Mouse (Mus musculus) lung, embryonic 16.5 days (tissue): ENCODE results near the gene Rgl2. TPM values are rescaled to one million over a fixed set of nuclear protein-coding genes. Genes with fewer than 3 reads are reported as not detected.
"Not testable (repeated sequence)": the region's sequence is repeated elsewhere in the genome, so short reads cannot be mapped to it uniquely, and the experiment has no call there.

Source experiments
- ATAC-seq: fragments of 200-750 bp; cut with Nextera tagmentation; 2 replicates; pipeline ENCODE4 v1.8.0; 2017; ENCODE audit warnings: low read depth, mild to moderate bottlenecking, moderate library complexity
- H3K27ac ChIP-seq: fragments of 300-500 bp; sonication (generic); 2 replicates; pipeline ENCODE4 v1.5.1; 2014; ENCODE audit warnings: mild to moderate bottlenecking, control low read depth, low read length
- H3K27me3 ChIP-seq: fragments of 300-500 bp; sonication (generic); 2 replicates; pipeline ENCODE4 v1.6.1; 2014; ENCODE audit warnings: low read depth, low read length, mixed read lengths; ENCODE audit not compliant: control insufficient read depth, insufficient read depth
- H3K36me3 ChIP-seq: fragments of 300-500 bp; sonication (generic); 2 replicates; pipeline ENCODE4 v1.6.1; 2014; ENCODE audit warnings: low read length; ENCODE audit not compliant: control insufficient read depth, insufficient read depth
- H3K4me1 ChIP-seq: fragments of 300-500 bp; sonication (generic); replicated peaks from 2 replicates; pipeline ENCODE4 v1.6.1; 2014; ENCODE audit warnings: low read length, mixed read lengths; ENCODE audit not compliant: control insufficient read depth, insufficient read depth
- H3K4me2 ChIP-seq: fragments of 300-500 bp; sonication (generic); 2 replicates; pipeline ENCODE4 v1.6.1; 2014; ENCODE audit warnings: low read depth, low read length, control low read depth
- H3K4me3 ChIP-seq: fragments of 300-500 bp; sonication (generic); 2 replicates; pipeline ENCODE4 v1.5.1; 2014; ENCODE audit warnings: mild to moderate bottlenecking, low read length, control low read depth
- H3K9ac ChIP-seq: fragments of 300-500 bp; sonication (generic); 2 replicates; pipeline ENCODE4 v1.6.1; 2014; ENCODE audit warnings: low read length, control low read depth
- H3K9me3 ChIP-seq: fragments of 300-500 bp; sonication (generic); 2 replicates; pipeline ENCODE4 v1.6.1; 2016; ENCODE audit warnings: low read length; ENCODE audit not compliant: control insufficient read depth
- WGBS: fragments of 180-500 bp; shearing (Covaris S2); extraction: QIAGEN DNeasy Blood & Tissue Kit; methylation state at CpG from one replicate; pipeline ENCODE4 v1.1.7; 2014; 5-methylcytosine and 5-hydroxymethylcytosine counted together
- polyA plus RNA-seq: library from polyadenylated mRNA; unstranded; fragments of >200 nt; fragmentation: Nextera tagmentation; extraction: Ambion mirVana; gene quantifications from 2 replicates; pipeline ENCODE4 v1.2.1, GENCODE M21; 2015

Rgl2 gene
- polyA plus RNA-seq, 1 experiment from 2014 or later, result 49.5 TPM

DNA sequence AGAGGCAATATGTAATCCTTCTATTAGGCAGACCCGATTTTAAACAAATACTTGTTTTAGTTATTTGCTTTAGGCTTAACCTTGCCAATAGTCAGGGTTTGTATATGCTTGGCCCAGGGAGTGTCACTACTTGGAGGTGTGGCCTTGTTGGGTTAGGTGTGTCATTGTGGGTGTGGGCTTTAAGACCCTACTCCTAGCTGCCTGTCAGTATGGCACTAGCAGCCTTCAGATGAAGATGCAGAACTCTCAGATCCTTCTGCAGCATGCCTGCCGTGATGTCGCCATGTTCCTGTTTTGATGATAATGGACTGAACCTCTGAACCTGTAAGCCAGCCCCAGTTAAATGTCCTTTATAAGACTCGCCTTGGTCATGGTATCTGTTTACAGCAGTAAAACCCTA, 36.3 kb upstream of the Rgl2 start:
- not testable (repeated sequence) for ATAC-seq, H3K4me1 ChIP-seq, H3K27me3 ChIP-seq, H3K9me3 ChIP-seq, H3K4me2 ChIP-seq, H3K36me3 ChIP-seq, H3K27ac ChIP-seq, H3K4me3 ChIP-seq, H3K9ac ChIP-seq
- WGBS, result 62% methylated on average over 4 of the region's 4 CpGs

DNA sequence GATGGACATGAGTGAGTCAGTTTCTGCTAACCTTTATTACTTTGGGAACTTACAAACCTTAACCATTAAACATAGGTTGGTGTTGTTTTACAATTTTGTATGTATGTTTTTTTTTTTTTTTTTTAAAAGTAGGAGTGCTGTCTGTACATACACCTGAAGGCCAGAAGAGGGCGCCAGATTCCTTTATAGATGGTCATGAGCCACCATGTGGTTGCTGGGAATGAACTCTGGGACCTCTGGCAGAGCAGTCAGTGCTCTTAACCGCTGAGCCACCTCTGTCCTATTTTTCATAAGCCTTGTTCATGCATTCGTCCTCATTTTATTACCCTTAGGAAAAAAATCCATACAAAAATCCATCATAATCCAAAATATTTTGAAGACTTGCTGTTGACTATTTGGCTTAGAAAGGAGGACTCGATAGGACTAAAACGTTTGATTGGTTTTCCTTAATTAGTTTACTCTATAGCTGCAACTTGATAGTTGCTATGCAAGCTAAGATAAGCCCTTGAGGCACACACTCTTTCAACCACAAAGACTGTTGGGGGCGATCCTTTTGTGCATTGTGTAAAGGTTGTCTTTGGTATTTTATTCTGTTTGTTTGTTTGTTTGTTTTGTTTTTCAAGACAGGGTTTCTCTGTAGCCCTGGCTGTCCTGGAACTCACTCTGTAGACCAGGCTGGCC, 32.1 kb upstream of the Rgl2 start:
- no peak overlapping the region for H3K27ac ChIP-seq
- H3K9me3 ChIP-seq, result no peaks in the 10 kb centered on the region
- no peak overlapping the region for H3K4me3 ChIP-seq
- no peak for ATAC-seq
- H3K36me3 ChIP-seq, result no peaks in the 10 kb centered on the region
- 36% methylated on average over 6 of the region's 6 CpGs for WGBS
- H3K9ac ChIP-seq, result no peak overlapping the region
- H3K4me2 ChIP-seq, result no peak overlapping the region
- no peaks in the 10 kb centered on the region for H3K27me3 ChIP-seq
- H3K4me1 ChIP-seq, result no peaks in the 10 kb centered on the region

GRCm38 (mm10) chr17:33898193-33898592, 31.1 kb upstream of the Rgl2 start:
- not testable (repeated sequence) for H3K4me2 ChIP-seq, H3K9ac ChIP-seq, ATAC-seq, H3K27ac ChIP-seq, H3K9me3 ChIP-seq, H3K4me1 ChIP-seq, H3K36me3 ChIP-seq, H3K4me3 ChIP-seq, H3K27me3 ChIP-seq
- WGBS, result 72% methylated on average over 4 of the region's 4 CpGs

- 73% methylated on average over 4 of the region's 4 CpGs for WGBS
- ATAC-seq, result no peak
- Histone ChIP-seq H3K4me2 (no peak overlapping the region), H3K27ac (no peak overlapping the region), H3K9me3 (no peaks in the 10 kb centered on the region), H3K4me3 (no peak overlapping the region), H3K4me1 (no peaks in the 10 kb centered on the region), H3K9ac (no peak overlapping the region), H3K36me3 (no peaks in the 10 kb centered on the region), H3K27me3 (no peaks in the 10 kb centered on the region)
Observed at GRCm38 (mm10) chr17:33899642-33900041, 29.7 kb upstream of the Rgl2 start.

GRCm38 (mm10) chr17:33900281-33900988, 28.9 kb upstream of the Rgl2 start:
- Histone ChIP-seq H3K27me3 (no peaks in the 10 kb centered on the region), H3K4me2 (no peak overlapping the region), H3K36me3 (no peaks in the 10 kb centered on the region), H3K9me3 (no peaks in the 10 kb centered on the region), H3K9ac (no peak overlapping the region), H3K4me1 (no peaks in the 10 kb centered on the region), H3K4me3 (no peak overlapping the region), H3K27ac (no peak overlapping the region)
- WGBS, result 59% methylated on average over 7 of the region's 7 CpGs
- no peak for ATAC-seq

DNA sequence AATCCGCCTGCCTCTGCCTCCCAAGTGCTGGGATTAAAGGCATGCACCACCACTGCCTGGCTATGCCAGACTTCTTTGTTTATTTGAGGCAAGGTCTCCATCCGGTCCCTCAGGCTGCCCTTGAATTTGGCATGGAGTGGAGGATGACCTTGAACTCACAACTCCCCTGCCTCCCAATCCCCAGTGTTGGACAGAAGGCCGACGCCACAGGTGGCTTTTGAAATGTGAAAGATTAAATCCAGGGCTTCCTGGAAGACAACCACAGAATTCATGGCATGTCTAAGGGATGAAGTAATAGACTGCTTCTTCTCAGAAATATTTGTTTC, 28.4 kb upstream of the Rgl2 start:
- Histone ChIP-seq H3K36me3 (no peaks in the 10 kb centered on the region), H3K27ac (no peak overlapping the region), H3K9me3 (no peaks in the 10 kb centered on the region), H3K4me3 (no peak overlapping the region), H3K4me1 (no peaks in the 10 kb centered on the region), H3K4me2 (no peak overlapping the region), H3K27me3 (no peaks in the 10 kb centered on the region), H3K9ac (no peak overlapping the region)
- WGBS, result 70% methylated on average over 4 of the region's 4 CpGs
- ATAC-seq, result no peak

DNA sequence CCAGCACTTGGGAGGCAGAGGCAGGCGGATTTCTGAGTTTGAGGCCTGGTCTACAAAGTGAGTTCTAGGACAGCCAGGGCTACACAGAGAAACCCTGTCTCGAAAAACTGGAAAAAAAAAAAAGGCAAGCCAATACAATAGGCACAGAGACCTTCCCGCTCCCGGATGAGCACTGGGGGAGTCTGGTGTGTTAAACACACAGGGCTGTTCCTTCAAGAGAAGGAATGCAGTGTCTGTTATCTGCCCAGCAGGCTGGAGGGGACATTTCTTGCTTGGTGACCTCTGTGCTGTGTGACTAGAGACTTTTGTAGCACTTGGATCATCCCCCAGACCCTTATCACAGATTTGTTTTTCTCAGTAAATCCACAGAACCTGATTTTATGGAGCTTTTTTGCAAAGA, 27.7 kb upstream of the Rgl2 start:
- Histone ChIP-seq H3K27me3 (no peaks in the 10 kb centered on the region), H3K4me1 (no peaks in the 10 kb centered on the region), H3K4me3 (no peak overlapping the region), H3K4me2 (no peak overlapping the region), H3K27ac (no peak overlapping the region), H3K9ac (no peak overlapping the region), H3K9me3 (no peaks in the 10 kb centered on the region), H3K36me3 (no peaks in the 10 kb centered on the region)
- no peak for ATAC-seq
- WGBS, result 63% methylated on average over 4 of the region's 4 CpGs

GRCm38 (mm10) chr17:33902079-33902478, 27.3 kb upstream of the Rgl2 start:
- H3K9ac ChIP-seq, result no peak overlapping the region
- no peak overlapping the region for H3K4me3 ChIP-seq
- 54% methylated on average over 4 of the region's 4 CpGs for whole genome bisulfite sequencing
- no peak overlapping the region for H3K4me2 ChIP-seq
- H3K9me3 ChIP-seq, result no peaks in the 10 kb centered on the region
- H3K27me3 ChIP-seq, result no peaks in the 10 kb centered on the region
- H3K4me1 ChIP-seq, result no peaks in the 10 kb centered on the region
- no peak overlapping the region for H3K27ac ChIP-seq
- no peak for ATAC-seq
- no peaks in the 10 kb centered on the region for H3K36me3 ChIP-seq

DNA sequence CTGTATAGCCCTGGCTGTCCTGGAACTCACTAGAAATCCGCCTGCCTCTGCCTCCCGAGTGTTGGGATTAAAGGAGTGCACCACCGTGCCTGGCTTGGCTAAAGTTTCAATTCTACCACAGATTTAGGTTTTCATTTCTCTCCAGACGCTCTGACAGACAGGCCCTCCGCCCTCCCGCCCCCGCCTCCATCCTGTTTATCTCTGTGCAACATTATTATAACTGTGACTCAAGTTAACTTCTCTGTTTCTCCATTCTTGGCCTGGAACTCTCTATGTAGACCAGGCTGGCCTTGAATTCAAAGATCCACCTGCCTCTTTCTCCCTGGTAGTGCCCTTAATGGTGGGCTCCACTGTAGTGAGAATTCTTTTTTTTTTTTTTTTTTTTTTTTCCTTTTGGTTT, 26.9 kb upstream of the Rgl2 start:
- H3K9ac ChIP-seq, result no peak overlapping the region
- H3K9me3 ChIP-seq, result no peaks in the 10 kb centered on the region
- H3K4me1 ChIP-seq, result no peaks in the 10 kb centered on the region
- H3K4me3 ChIP-seq, result no peak overlapping the region
- H3K27me3 ChIP-seq, result no peaks in the 10 kb centered on the region
- ATAC-seq, result no peak
- WGBS, result 70% methylated on average over 7 of the region's 7 CpGs
- no peak overlapping the region for H3K27ac ChIP-seq
- H3K4me2 ChIP-seq, result no peak overlapping the region
- no peaks in the 10 kb centered on the region for H3K36me3 ChIP-seq
